Mouse (Mus musculus) lung, postnatal 10 days (tissue): ENCODE results near the gene Tab3.

Experiments
- DNase-seq: peaks from one replicate; pipeline ENCODE4 v3.0.0; 2021

Tab3 gene

GRCm38 (mm10) chrX:85573532-85574181, at the start of gene Tab3:
TSS of gene Tab3 (plus strand) at chrX:85574022.
- peak; percentile 97 for DNase-seq

GRCm38 (mm10) chrX:85525545-85525944, 48.3 kb upstream of the Tab3 start:
- no peak for DNase-seq

GRCm38 (mm10) chrX:85526263-85527019, 47.4 kb upstream of the Tab3 start:
- no peak for DNase-seq

GRCm38 (mm10) chrX:85558931-85559330, 14.9 kb upstream of the Tab3 start:
- DNase-seq, result no peak

GRCm38 (mm10) chrX:85566256-85566655, 7.6 kb upstream of the Tab3 start:
- DNase-seq, result no peak

- peak; percentile 14 for DNase-seq
These were observed 340 bp downstream of the Tab3 start for GRCm38 (mm10) chrX:85574182-85574541.

- no peak for DNase-seq
These were observed 2.5 kb downstream of the Tab3 start for GRCm38 (mm10) chrX:85576310-85576709.

GRCm38 (mm10) chrX:85580768-85581167, 6.9 kb downstream of the Tab3 start:
- DNase-seq, result no peak

- no peak for DNase-seq
These were observed 8.7 kb downstream of the Tab3 start for GRCm38 (mm10) chrX:85582517-85582916.

GRCm38 (mm10) chrX:85585575-85585974, 11.8 kb downstream of the Tab3 start:
- no peak for DNase-seq

GRCm38 (mm10) chrX:85614701-85615100, 40.9 kb downstream of the Tab3 start:
- no peak for DNase-seq

- peak; percentile 22 for DNase-seq
These were observed 72.5 kb downstream of the Tab3 start for GRCm38 (mm10) chrX:85646204-85646777.

GRCm38 (mm10) chrX:85676808-85677207, 103.0 kb downstream of the Tab3 start:
- peak; percentile 41 for DNase-seq

- no peak for DNase-seq
These were observed 108.3 kb downstream of the Tab3 start for GRCm38 (mm10) chrX:85682125-85682524.

GRCm38 (mm10) chrX:85683723-85684122, 109.9 kb downstream of the Tab3 start:
- DNase-seq, result peak; percentile 1
